Mouse (Mus musculus) layer of hippocampus, adult 11-12 months (tissue): ENCODE results near the gene Wnt10b.

Experiments
- DNase-seq: peaks from one replicate; pipeline ENCODE4 v3.0.0; 2022; ENCODE audit warnings: low spot score

The Wnt10b gene

GRCm38 (mm10) chr15:98729791-98730545 is 48.0 kb downstream of the Wnt10b start:
- DNase-seq, result no peak

GRCm38 (mm10) chr15:98728366-98728765 is 49.6 kb downstream of the Wnt10b start:
- DNase-seq, result no peak

DNA sequence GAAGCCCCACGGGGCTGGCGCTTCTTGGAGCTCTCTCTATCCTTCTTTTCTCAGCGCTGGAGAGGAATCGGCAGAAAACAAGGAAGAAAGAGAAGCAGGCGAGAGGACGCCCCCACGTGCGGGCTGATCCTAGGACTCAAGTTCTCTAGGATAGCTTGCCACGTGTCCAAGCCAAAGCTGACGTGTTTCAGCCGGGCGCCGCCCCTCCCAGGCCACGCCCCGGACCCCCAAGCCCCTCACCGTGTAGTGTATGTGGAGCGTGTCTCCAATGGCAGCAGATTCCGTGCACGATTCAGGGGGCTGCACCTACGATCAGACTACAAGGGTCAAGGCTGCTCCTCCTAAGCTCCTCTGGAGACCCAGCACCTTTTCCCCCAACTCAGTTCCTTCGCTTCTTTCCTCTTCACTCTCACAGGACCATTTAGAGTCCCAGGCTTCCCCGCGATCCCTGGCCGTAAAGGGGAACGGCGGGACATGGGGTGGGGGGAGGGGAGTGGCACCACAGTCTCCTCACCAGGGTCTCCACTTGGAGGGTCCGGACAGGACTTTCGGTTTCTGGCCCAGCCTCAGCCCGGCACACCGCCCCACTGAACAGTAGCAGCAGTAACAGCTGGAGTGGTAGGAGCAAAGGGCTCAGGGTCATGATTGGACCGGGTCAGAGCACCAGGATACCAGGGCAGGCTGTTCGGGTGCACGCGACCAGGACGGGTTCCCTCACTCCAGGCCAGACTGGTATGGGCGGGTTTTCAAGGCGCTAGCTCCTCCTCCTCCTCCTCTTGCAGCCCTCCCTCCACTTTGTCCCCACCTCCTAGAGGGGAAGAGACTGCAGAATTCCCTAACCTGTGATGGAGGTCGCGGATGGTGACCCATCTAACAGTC is 50.3 kb downstream of the Wnt10b start, which contains the start of gene Fkbp11:
Fkbp11 (minus strand) TSS at position 756 of the 879 bp plus-strand sequence.
- no peak for DNase-seq

DNA sequence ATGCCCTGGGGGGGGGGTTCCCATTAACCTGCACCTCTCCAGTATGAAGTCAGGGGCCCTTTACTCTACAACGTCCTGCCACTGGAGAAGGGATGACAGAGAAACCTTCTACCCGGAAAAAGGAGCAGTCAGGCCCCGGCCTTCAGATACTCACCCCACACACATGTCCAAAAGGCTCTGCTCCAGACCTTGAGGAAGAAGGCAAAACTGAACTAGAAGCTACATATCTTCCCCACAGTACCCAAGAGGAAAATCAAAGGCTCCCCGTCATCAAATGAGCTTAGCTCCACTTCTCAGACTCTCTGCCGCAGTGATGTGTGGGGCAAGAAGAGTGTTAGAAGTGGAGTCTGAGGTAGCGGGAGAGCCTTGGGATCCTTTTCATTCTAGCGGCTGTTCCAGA is 51.2 kb downstream of the Wnt10b start:
- no peak for DNase-seq

GRCm38 (mm10) chr15:98726079-98726478 is 51.9 kb downstream of the Wnt10b start:
- no peak for DNase-seq

- DNase-seq, result no peak
Measured at GRCm38 (mm10) chr15:98724441-98724840, 53.5 kb downstream of the Wnt10b start.

- no peak for DNase-seq
Measured at GRCm38 (mm10) chr15:98722854-98723253, 55.1 kb downstream of the Wnt10b start.

DNA sequence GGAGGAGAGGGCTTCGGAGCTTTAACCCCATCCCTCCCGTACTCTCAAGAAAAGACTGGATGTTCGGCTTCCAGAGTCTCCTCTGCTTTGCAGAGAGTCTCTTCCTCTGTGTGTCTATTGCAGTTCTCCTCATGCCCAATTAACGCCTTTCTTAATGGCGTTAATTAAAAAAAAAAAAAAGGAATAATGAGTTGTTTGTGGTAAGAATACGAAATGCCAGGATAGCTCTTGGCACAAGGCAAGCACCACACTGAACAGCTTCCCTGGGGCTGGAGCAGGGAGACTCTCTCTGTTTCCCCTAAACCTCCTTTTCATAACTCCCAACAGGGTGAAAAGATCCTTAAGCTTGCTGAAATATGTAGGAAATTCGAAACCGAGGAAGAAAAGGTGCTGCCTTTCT is 55.8 kb downstream of the Wnt10b start:
- DNase-seq, result no peak
